Mouse (Mus musculus) heart, postnatal 0 days (tissue): ENCODE measurements at regions not wholly inside any gene's neighbourhood (a gene's known extent, or its start where the extent isn't known, plus 50 kb on each side); places are given as distances from the start of the nearest gene placed in this dataset.

ENCODE experiments used
- ATAC-seq: fragments of 200-750 bp; cut with Nextera tagmentation; 2 replicates; pipeline ENCODE4 v1.8.0; 2017; ENCODE audit warnings: low read depth, moderate number of reproducible peaks, moderate library complexity; ENCODE audit not compliant: insufficient read depth
- DNase-seq: peaks from one replicate; pipeline ENCODE4 v3.0.0-alpha.2; 2016; ENCODE audit warnings: low spot score
- H3K27ac ChIP-seq: fragments of 300-500 bp; sonication (generic); 2 replicates; pipeline ENCODE4 v1.5.1; 2014; ENCODE audit warnings: low read depth, mild to moderate bottlenecking
- H3K27me3 ChIP-seq: fragments of 300-500 bp; sonication (generic); 2 replicates; pipeline ENCODE4 v1.6.1; 2014; ENCODE audit warnings: low read length, mixed read lengths; ENCODE audit not compliant: control insufficient read depth, insufficient read depth
- H3K36me3 ChIP-seq: fragments of 300-500 bp; sonication (generic); replicated peaks from 2 replicates; pipeline ENCODE4 v1.6.1; 2014; ENCODE audit warnings: low read length, mixed read lengths; ENCODE audit not compliant: control insufficient read depth, insufficient read depth
- H3K4me1 ChIP-seq: fragments of 300-500 bp; sonication (generic); 2 replicates; pipeline ENCODE4 v1.6.1; 2014; ENCODE audit warnings: antibody characterized with exemption; ENCODE audit not compliant: control insufficient read depth, insufficient read depth
- H3K4me2 ChIP-seq: fragments of 300-500 bp; sonication (generic); 2 replicates; pipeline ENCODE4 v1.6.1; 2014; ENCODE audit warnings: low read depth, mild to moderate bottlenecking, low read length, moderate library complexity
- H3K4me3 ChIP-seq: fragments of 300-500 bp; sonication (generic); 2 replicates; pipeline ENCODE4 v1.5.1; 2014; ENCODE audit warnings: low read depth, low read length
- H3K9ac ChIP-seq: fragments of 300-500 bp; sonication (generic); replicated peaks from 2 replicates; pipeline ENCODE4 v1.6.1; 2014; ENCODE audit warnings: low read depth, low read length, mixed read lengths
- H3K9me3 ChIP-seq: fragments of 300-500 bp; sonication (generic); replicated peaks from 2 replicates; pipeline ENCODE4 v1.6.1; 2016; ENCODE audit warnings: low read length; ENCODE audit not compliant: control insufficient read depth
- CTCF ChIP-seq: IDR thresholded peaks from 2 replicates; pipeline ENCODE4 v1.5.1; 2016; ENCODE audit warnings: antibody characterized with exemption, control low read depth, low read depth
- EP300 ChIP-seq: IDR thresholded peaks from 2 replicates; pipeline ENCODE4 v1.6.1; 2016; ENCODE audit warnings: antibody characterized with exemption, low read depth
- WGBS: fragments of 180-500 bp; shearing (Covaris S2); extraction: QIAGEN DNeasy Blood & Tissue Kit; methylation state at CpG from one replicate; pipeline ENCODE4 v1.1.7; 2014; 5-methylcytosine and 5-hydroxymethylcytosine counted together

- 40% methylated on average over 1 of the region's 1 CpGs for WGBS
- no peak overlapping the region for H3K9ac ChIP-seq
- TF ChIP-seq EP300 (no peak), CTCF (no peak)
- H3K4me1 ChIP-seq = no peaks in the 10 kb centered on the region
- no peaks in the 10 kb centered on the region for H3K36me3 ChIP-seq
- H3K9me3 ChIP-seq = no peaks in the 10 kb centered on the region
- H3K27ac ChIP-seq = no peak overlapping the region
- H3K4me2 ChIP-seq = no peak overlapping the region
- H3K4me3 ChIP-seq = no peak overlapping the region
- ATAC-seq (no peak), DNase-seq (no peak)
- no peaks in the 10 kb centered on the region for H3K27me3 ChIP-seq
These were observed 206.3 kb upstream of the Mtpn start for GRCm38 (mm10) chr6:35746034-35746433.

- no peaks in the 10 kb centered on the region for H3K27me3 ChIP-seq
- ATAC-seq (no peak), DNase-seq (no peak)
- no peaks in the 10 kb centered on the region for H3K36me3 ChIP-seq
- TF ChIP-seq CTCF = no peak
- no peak for TF ChIP-seq EP300
- H3K4me3 ChIP-seq = no peak overlapping the region
- no peaks in the 10 kb centered on the region for H3K9me3 ChIP-seq
- no peak overlapping the region for H3K4me2 ChIP-seq
- WGBS = 68% methylated on average over 3 of the region's 3 CpGs
- no peak overlapping the region for H3K9ac ChIP-seq
- no peak overlapping the region for H3K27ac ChIP-seq
- no peaks in the 10 kb centered on the region for H3K4me1 ChIP-seq
These were observed 165.9 kb upstream of the Mtpn start for GRCm38 (mm10) chr6:35705587-35705986.

GRCm38 (mm10) chr6:35667062-35667461 lies 127.4 kb upstream of the Mtpn start:
- Histone ChIP-seq H3K4me2 (no peak overlapping the region), H3K9ac (no peak overlapping the region), H3K27ac (no peak overlapping the region), H3K9me3 (no peaks in the 10 kb centered on the region), H3K4me3 (no peak overlapping the region), H3K27me3 (no peaks in the 10 kb centered on the region), H3K4me1 (no peaks in the 10 kb centered on the region), H3K36me3 (no peaks in the 10 kb centered on the region)
- WGBS = 71% methylated on average over 2 of the region's 2 CpGs
- no peak for DNase-seq
- no peak for TF ChIP-seq CTCF
- TF ChIP-seq EP300 = no peak
- no peak for ATAC-seq

- DNase-seq = no peak
- WGBS = 48% methylated on average over 4 of the region's 4 CpGs
- no peaks in the 10 kb centered on the region for H3K27me3 ChIP-seq
- TF ChIP-seq EP300 (no peak), CTCF (no peak)
- no peaks in the 10 kb centered on the region for H3K4me1 ChIP-seq
- ATAC-seq = no peak
- no peak overlapping the region for H3K27ac ChIP-seq
- no peak overlapping the region for H3K9ac ChIP-seq
- H3K36me3 ChIP-seq = no peaks in the 10 kb centered on the region
- no peak overlapping the region for H3K4me3 ChIP-seq
- no peak overlapping the region for H3K4me2 ChIP-seq
- H3K9me3 ChIP-seq = no peaks in the 10 kb centered on the region
These were observed 111.7 kb upstream of the Mtpn start for GRCm38 (mm10) chr6:35651401-35651800.

GRCm38 (mm10) chr6:35645210-35645609 lies 105.5 kb upstream of the Mtpn start:
- Histone ChIP-seq H3K9ac (no peak overlapping the region), H3K9me3 (no peaks in the 10 kb centered on the region), H3K27me3 (no peaks in the 10 kb centered on the region), H3K4me2 (no peak overlapping the region), H3K27ac (no peak overlapping the region), H3K36me3 (no peaks in the 10 kb centered on the region), H3K4me3 (no peak overlapping the region), H3K4me1 (no peaks in the 10 kb centered on the region)
- 82% methylated on average over 7 of the region's 7 CpGs for WGBS
- no peak for DNase-seq
- no peak for ATAC-seq
- TF ChIP-seq EP300 (no peak), CTCF (no peak)

- DNase-seq (no peak), ATAC-seq (no peak)
- no peak overlapping the region for H3K4me3 ChIP-seq
- H3K4me1 ChIP-seq = no peaks in the 10 kb centered on the region
- no peaks in the 10 kb centered on the region for H3K9me3 ChIP-seq
- no peak overlapping the region for H3K4me2 ChIP-seq
- H3K27ac ChIP-seq = no peak overlapping the region
- TF ChIP-seq EP300 = no peak
- no peak for TF ChIP-seq CTCF
- no peaks in the 10 kb centered on the region for H3K36me3 ChIP-seq
- H3K27me3 ChIP-seq = no peaks in the 10 kb centered on the region
- H3K9ac ChIP-seq = no peak overlapping the region
These were observed 101.0 kb upstream of the Mtpn start for GRCm38 (mm10) chr6:35640672-35641071.
